Mouse (Mus musculus): ENCODE measurements around the gene B3galnt2. TPM values are rescaled to one million over a fixed set of nuclear protein-coding genes. Genes with fewer than 3 reads are reported as not detected.
"Not testable (repeated sequence)": the region's sequence is repeated elsewhere in the genome, so short reads cannot be mapped to it uniquely, and the experiment has no call there.

Gene B3galnt2
- polyA plus RNA-seq, 1 experiment from 2014 or later = 13.9 TPM

GRCm38 (mm10) chr13:14035352-14035751 is 81.1 kb downstream of the B3galnt2 start:
- 80% methylated on average over 3 of the region's 3 CpGs for WGBS
- not testable (repeated sequence) for H3K27me3 ChIP-seq; H3K9ac ChIP-seq; H3K36me3 ChIP-seq; H3K9me3 ChIP-seq (replicated peaks); H3K4me2 ChIP-seq; ATAC-seq (replicated peaks; ENCODE audit: insufficient number of reproducible peaks, insufficient read depth, low FRiP score, low read depth); H3K4me1 ChIP-seq (replicated peaks); H3K27ac ChIP-seq; H3K4me3 ChIP-seq

- 91% methylated on average over 11 of the region's 11 CpGs for WGBS
Observed at GRCm38 (mm10) chr13:14035875-14036630, 81.8 kb downstream of the B3galnt2 start.

GRCm38 (mm10) chr13:14038911-14039291 is 84.6 kb downstream of the B3galnt2 start:
- WGBS = 1% methylated on average over 8 of the region's 8 CpGs
- no peaks in the 10 kb centered on the region for H3K36me3 ChIP-seq
- H3K4me1 ChIP-seq (replicated peaks) = peaks cover 10% of the 10 kb centered on the region
- peak overlapping the region; percentile 82 for H3K4me2 ChIP-seq
- ATAC-seq (replicated peaks; ENCODE audit: insufficient number of reproducible peaks, insufficient read depth, low FRiP score, low read depth) = 0 out of 2 replicates have a peak, but pooled peaks have one; percentile 15
- peak overlapping the region; percentile 73 for H3K4me3 ChIP-seq
- no peaks in the 10 kb centered on the region for H3K9me3 ChIP-seq (replicated peaks)
- H3K27me3 ChIP-seq = no peaks in the 10 kb centered on the region
- H3K9ac ChIP-seq = peak overlapping the region; percentile 74
- H3K27ac ChIP-seq = peak overlapping the region; percentile 96

More at GRCm38 (mm10) chr13:14035875-14036630, 81.8 kb downstream of the B3galnt2 start:
- Histone ChIP-seq H3K36me3 (no peaks in the 10 kb centered on the region), H3K4me3 (no peak overlapping the region), H3K27ac (no peak overlapping the region), H3K4me1 (replicated peaks) (peaks cover 10% of the 10 kb centered on the region), H3K9ac (no peak overlapping the region), H3K27me3 (no peaks in the 10 kb centered on the region), H3K9me3 (replicated peaks) (no peaks in the 10 kb centered on the region), H3K4me2 (no peak overlapping the region)
- no peak for ATAC-seq (replicated peaks; ENCODE audit: insufficient number of reproducible peaks, insufficient read depth, low FRiP score, low read depth)

- H3K27ac ChIP-seq = peak within 1 kb of the TSS; percentile 96
- ATAC-seq (replicated peaks; ENCODE audit: insufficient number of reproducible peaks, insufficient read depth, low FRiP score, low read depth) = peak; percentile 92
- peaks cover 10% of the 10 kb centered on the region for H3K4me1 ChIP-seq (replicated peaks)
- H3K9me3 ChIP-seq (replicated peaks) = no peaks in the 10 kb centered on the region
- H3K36me3 ChIP-seq = no peaks in the 10 kb centered on the region
- peak within 1 kb of the TSS; percentile 73 for H3K4me3 ChIP-seq
- H3K9ac ChIP-seq = peak within 1 kb of the TSS; percentile 74
- under 1% methylated on average over 35 of the region's 35 CpGs for WGBS
- peak within 1 kb of the TSS; percentile 82 for H3K4me2 ChIP-seq
- H3K27me3 ChIP-seq = no peaks in the 10 kb centered on the region
Observed at GRCm38 (mm10) chr13:14039292-14039965, 85.2 kb downstream of the B3galnt2 start, which contains the start of gene Tbce. Tbce (minus strand) TSS chr13:14039638.

- WGBS = 33% methylated on average over 5 of the region's 5 CpGs
- H3K4me1 ChIP-seq (replicated peaks) = peaks cover 10% of the 10 kb centered on the region
- no peak for ATAC-seq (replicated peaks; ENCODE audit: insufficient number of reproducible peaks, insufficient read depth, low FRiP score, low read depth)
- no peaks in the 10 kb centered on the region for H3K27me3 ChIP-seq
- H3K4me3 ChIP-seq = peak overlapping the region; percentile 73
- no peaks in the 10 kb centered on the region for H3K9me3 ChIP-seq (replicated peaks)
- no peaks in the 10 kb centered on the region for H3K36me3 ChIP-seq
- peak overlapping the region; percentile 74; the same call in 1 of the 2 replicates for H3K9ac ChIP-seq
- H3K4me2 ChIP-seq = peak overlapping the region; percentile 82
- peak overlapping the region; percentile 96 for H3K27ac ChIP-seq
Observed at GRCm38 (mm10) chr13:14040186-14040585, 85.9 kb downstream of the B3galnt2 start.

GRCm38 (mm10) chr13:14043851-14044250 is 89.6 kb downstream of the B3galnt2 start:
- Histone ChIP-seq H3K27me3 (no peaks in the 10 kb centered on the region), H3K9ac (no peak overlapping the region), H3K4me3 (no peak overlapping the region), H3K4me2 (no peak overlapping the region), H3K9me3 (replicated peaks) (no peaks in the 10 kb centered on the region), H3K4me1 (replicated peaks) (peaks cover 4% of the 10 kb centered on the region), H3K36me3 (peaks cover 5% of the 10 kb centered on the region; the same call in 1 of the 2 replicates), H3K27ac (no peak overlapping the region)
- no peak for ATAC-seq (replicated peaks; ENCODE audit: insufficient number of reproducible peaks, insufficient read depth, low FRiP score, low read depth)

GRCm38 (mm10) chr13:14044521-14044920 is 90.3 kb downstream of the B3galnt2 start:
- ATAC-seq (replicated peaks; ENCODE audit: insufficient number of reproducible peaks, insufficient read depth, low FRiP score, low read depth) = no peak
- no peak overlapping the region for H3K4me2 ChIP-seq
- WGBS = 55% methylated on average over 2 of the region's 2 CpGs
- H3K9ac ChIP-seq = no peak overlapping the region
- peaks cover 11% of the 10 kb centered on the region; the same call in 1 of the 2 replicates for H3K36me3 ChIP-seq
- no peaks in the 10 kb centered on the region for H3K27me3 ChIP-seq
- H3K27ac ChIP-seq = no peak overlapping the region
- no peaks in the 10 kb centered on the region for H3K9me3 ChIP-seq (replicated peaks)
- H3K4me3 ChIP-seq = no peak overlapping the region
- peaks cover 3% of the 10 kb centered on the region; the same call in 1 of the 2 replicates for H3K4me1 ChIP-seq (replicated peaks)

Other genes starting within 250 kb of the B3galnt2 start
- 0.19 and 0.75 TPM in 2 replicates for gene Gng4, start 170.4 kb upstream of the B3galnt2 start, polyA plus RNA-seq (2015; fragmentation: Nextera tagmentation; extraction: Ambion mirVana)
- 33.2 and 37.8 TPM in 2 replicates for gene Tbce, start 85.2 kb downstream of the B3galnt2 start, polyA plus RNA-seq (2015; fragmentation: Nextera tagmentation; extraction: Ambion mirVana)
- 38.3 and 39.5 TPM in 2 replicates for gene Arid4b, start 108.8 kb downstream of the B3galnt2 start, polyA plus RNA-seq (2015; fragmentation: Nextera tagmentation; extraction: Ambion mirVana)
- 41.0 and 41.4 TPM in 2 replicates for gene Ggps1, start 109.0 kb downstream of the B3galnt2 start, polyA plus RNA-seq (2015; fragmentation: Nextera tagmentation; extraction: Ambion mirVana)

Data from heart, embryonic 15.5 days (tissue).